Mouse (Mus musculus) lung, postnatal 0 days (tissue): ENCODE measurements at regions not wholly inside any gene's neighbourhood (a gene's known extent, or its start where the extent isn't known, plus 50 kb on each side); places are given as distances from the start of the nearest gene placed in this dataset.

ENCODE experiments used
- ATAC-seq: fragments of 200-750 bp; cut with Nextera tagmentation; 2 replicates; pipeline ENCODE4 v1.8.0; 2017; ENCODE audit warnings: moderate library complexity
- DNase-seq: peaks from one replicate; pipeline ENCODE4 v3.0.0-alpha.2; 2016; ENCODE audit warnings: low spot score
- H3K27ac ChIP-seq: fragments of 300-500 bp; sonication (generic); 2 replicates; pipeline ENCODE4 v1.5.1; 2014; ENCODE audit warnings: antibody characterized with exemption, mild to moderate bottlenecking, low read length, mixed read lengths
- H3K27me3 ChIP-seq: fragments of 300-500 bp; sonication (generic); replicated peaks from 2 replicates; pipeline ENCODE4 v1.6.1; 2014; ENCODE audit warnings: low read length, mixed read lengths; ENCODE audit not compliant: insufficient read depth
- H3K36me3 ChIP-seq: fragments of 300-500 bp; sonication (generic); 2 replicates; pipeline ENCODE4 v1.6.1; 2014; ENCODE audit warnings: low read length, mixed read lengths; ENCODE audit not compliant: insufficient read depth
- H3K4me1 ChIP-seq: fragments of 300-500 bp; sonication (generic); 2 replicates; pipeline ENCODE4 v1.6.1; 2014; ENCODE audit warnings: antibody characterized with exemption, low read depth, low read length, mixed read lengths; ENCODE audit not compliant: insufficient read depth
- H3K4me2 ChIP-seq: fragments of 300-500 bp; sonication (generic); replicated peaks from 2 replicates; pipeline ENCODE4 v1.6.1; 2014; ENCODE audit warnings: low read depth, mild to moderate bottlenecking, low read length, moderate library complexity, mixed read lengths
- H3K4me3 ChIP-seq: fragments of 300-500 bp; sonication (generic); 2 replicates; pipeline ENCODE4 v1.5.1; 2014; ENCODE audit warnings: low read depth, low read length
- H3K9ac ChIP-seq: fragments of 300-500 bp; sonication (generic); replicated peaks from 2 replicates; pipeline ENCODE4 v1.6.1; 2014; ENCODE audit warnings: low read depth, mild to moderate bottlenecking
- H3K9me3 ChIP-seq: fragments of 300-500 bp; sonication (generic); 2 replicates; pipeline ENCODE4 v1.6.1; 2016; ENCODE audit warnings: low read length, mixed read lengths
- CTCF ChIP-seq: IDR thresholded peaks from 2 replicates; pipeline ENCODE4 v1.5.1; 2016; ENCODE audit warnings: antibody characterized with exemption, mild to moderate bottlenecking
- EP300 ChIP-seq: IDR thresholded peaks from 2 replicates; pipeline ENCODE4 v1.6.1; 2016; ENCODE audit warnings: antibody characterized with exemption, mild to moderate bottlenecking, control low read depth
- WGBS: fragments of 180-500 bp; shearing (Covaris S2); extraction: QIAGEN DNeasy Blood & Tissue Kit; methylation state at CpG from one replicate; pipeline ENCODE4 v1.1.7; 2014; 5-methylcytosine and 5-hydroxymethylcytosine counted together

DNA sequence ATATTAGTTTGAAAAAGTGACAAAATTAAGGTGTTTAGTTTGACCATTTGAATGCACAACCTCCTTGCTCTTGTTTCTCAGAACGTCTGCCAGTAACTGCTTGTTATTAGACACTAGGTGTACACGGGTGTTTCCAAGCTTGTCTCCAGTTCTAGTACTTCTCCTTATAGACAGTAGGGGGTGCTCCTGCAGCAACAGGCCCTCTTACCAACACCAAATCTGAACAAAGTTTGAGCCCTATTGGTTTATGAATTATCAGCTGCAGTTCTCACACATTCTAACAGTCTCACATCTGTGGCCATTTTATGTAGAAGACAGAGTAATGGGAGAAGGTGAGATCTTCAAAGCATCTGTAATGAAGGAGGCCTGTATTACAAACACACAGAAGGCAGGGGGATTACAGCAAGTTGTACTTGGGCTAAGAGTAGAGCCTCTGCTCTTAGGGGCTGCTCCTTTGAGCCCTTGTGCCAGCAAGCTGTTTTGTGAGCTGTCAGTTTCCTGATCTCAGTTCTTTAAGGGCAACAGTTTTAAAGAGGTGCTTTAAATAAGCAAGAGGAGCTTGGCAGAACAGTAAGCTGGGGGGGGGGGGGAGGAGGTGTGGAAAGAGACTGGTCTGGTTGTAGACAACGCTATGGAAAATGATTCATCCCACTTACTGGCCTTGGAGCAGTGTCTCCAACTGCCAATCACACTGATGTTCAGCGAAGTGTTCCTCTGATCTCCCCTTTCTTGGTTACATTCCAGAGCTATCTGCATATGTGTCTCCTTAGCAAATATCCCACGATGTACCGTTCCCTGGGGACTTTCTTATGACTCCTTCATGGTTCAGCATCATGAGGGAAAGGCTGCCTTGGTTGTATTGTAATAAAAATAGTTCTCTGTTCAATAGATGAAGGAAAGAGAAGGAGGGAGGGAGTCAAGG, 71.3 kb upstream of the Cep162 start:
- Histone ChIP-seq H3K36me3 (no peaks in the 10 kb centered on the region), H3K4me2 (no peak overlapping the region), H3K9me3 (no peaks in the 10 kb centered on the region), H3K4me1 (no peaks in the 10 kb centered on the region), H3K27me3 (no peaks in the 10 kb centered on the region), H3K9ac (no peak overlapping the region), H3K4me3 (no peak overlapping the region), H3K27ac (no peak overlapping the region)
- TF ChIP-seq EP300 (no peak), CTCF (peak; percentile 38)
- DNase-seq (peak; percentile 13), ATAC-seq (no peak)
- WGBS: 34% methylated on average over 6 of the region's 6 CpGs

DNA sequence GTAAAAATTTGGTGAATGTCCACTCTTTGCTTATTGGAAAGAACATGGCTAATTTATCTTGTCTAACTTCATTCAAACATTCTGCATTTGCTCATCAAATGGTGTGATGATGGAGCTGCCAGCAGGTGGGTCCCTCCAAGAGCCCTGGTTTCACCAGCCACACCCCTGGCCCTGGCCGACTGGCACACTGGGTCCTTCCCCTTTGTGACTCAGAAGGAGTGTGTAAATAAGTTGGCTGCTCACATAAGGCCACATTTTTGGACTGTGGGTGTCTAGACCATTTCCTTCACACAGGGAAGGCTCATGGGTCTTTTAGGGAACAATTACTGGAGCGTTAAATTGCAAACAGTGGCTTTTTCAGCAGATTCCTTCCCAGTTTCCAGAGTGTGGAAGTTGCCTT, 68.4 kb upstream of the Cep162 start:
- H3K9ac ChIP-seq: no peak overlapping the region
- no peak for TF ChIP-seq CTCF
- TF ChIP-seq EP300: no peak
- WGBS: 59% methylated on average over 2 of the region's 2 CpGs

DNA sequence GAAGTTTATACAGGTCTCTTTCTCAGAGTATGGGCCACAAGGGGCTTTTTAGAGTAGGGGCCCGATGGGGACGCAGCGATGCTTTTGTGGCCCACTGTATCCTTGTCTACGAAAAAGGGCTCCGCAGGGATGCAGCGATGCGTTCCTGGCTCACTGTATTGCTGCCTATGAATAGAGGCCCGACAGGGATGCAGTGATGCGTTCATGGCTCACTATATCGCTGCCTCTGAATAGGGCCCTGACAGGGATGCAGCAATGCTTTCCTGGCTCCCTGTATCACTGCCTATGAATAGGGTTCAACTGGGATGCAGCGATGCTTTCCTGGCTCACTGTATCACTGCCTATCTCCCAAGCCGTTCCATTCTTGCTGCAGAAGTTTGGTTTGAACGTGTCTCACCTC, 65.4 kb upstream of the Cep162 start:
- WGBS: 88% methylated on average over 13 of the region's 13 CpGs

More for the DNA sequence above, 68.4 kb upstream of the Cep162 start:
- ATAC-seq (no peak), DNase-seq (no peak)
- H3K27me3 ChIP-seq: no peaks in the 10 kb centered on the region
- no peak overlapping the region for H3K27ac ChIP-seq
- no peaks in the 10 kb centered on the region for H3K36me3 ChIP-seq
- H3K4me3 ChIP-seq: no peak overlapping the region
- no peaks in the 10 kb centered on the region for H3K9me3 ChIP-seq
- H3K4me1 ChIP-seq: no peaks in the 10 kb centered on the region
- no peak overlapping the region for H3K4me2 ChIP-seq

DNA sequence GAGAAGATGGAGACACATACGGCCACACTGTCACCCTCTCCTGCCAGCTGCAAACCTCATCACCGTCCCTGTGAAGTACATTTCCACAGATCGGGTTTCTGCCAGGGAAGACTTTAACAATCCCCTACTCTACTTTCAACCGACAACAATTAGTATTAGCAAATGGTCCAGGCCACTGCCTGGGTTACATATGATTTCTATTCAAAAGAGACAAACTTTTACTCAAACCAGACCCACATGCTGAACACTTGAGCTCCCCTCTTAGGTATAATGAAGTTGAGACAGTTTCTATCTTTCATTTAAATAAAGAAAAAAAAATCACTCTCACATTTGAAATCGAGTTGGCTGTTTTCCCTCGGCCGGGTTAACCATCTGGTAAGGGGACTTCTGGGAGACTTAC, 63.4 kb upstream of the Cep162 start:
- Histone ChIP-seq H3K36me3 (no peaks in the 10 kb centered on the region), H3K4me3 (no peak overlapping the region), H3K9me3 (no peaks in the 10 kb centered on the region), H3K4me2 (no peak overlapping the region), H3K27ac (no peak overlapping the region), H3K27me3 (no peaks in the 10 kb centered on the region), H3K4me1 (no peaks in the 10 kb centered on the region), H3K9ac (no peak overlapping the region)
- WGBS: 67% methylated on average over 7 of the region's 7 CpGs
- no peak for ATAC-seq
- DNase-seq: no peak
- no peak for TF ChIP-seq CTCF
- no peak for TF ChIP-seq EP300

More for the DNA sequence above, 65.4 kb upstream of the Cep162 start:
- Histone ChIP-seq H3K27ac (no peak overlapping the region), H3K9me3 (no peaks in the 10 kb centered on the region), H3K4me2 (no peak overlapping the region), H3K4me1 (no peaks in the 10 kb centered on the region), H3K36me3 (no peaks in the 10 kb centered on the region), H3K27me3 (no peaks in the 10 kb centered on the region), H3K9ac (no peak overlapping the region), H3K4me3 (no peak overlapping the region)
- DNase-seq: no peak
- TF ChIP-seq CTCF (no peak), EP300 (no peak)
- ATAC-seq: no peak

DNA sequence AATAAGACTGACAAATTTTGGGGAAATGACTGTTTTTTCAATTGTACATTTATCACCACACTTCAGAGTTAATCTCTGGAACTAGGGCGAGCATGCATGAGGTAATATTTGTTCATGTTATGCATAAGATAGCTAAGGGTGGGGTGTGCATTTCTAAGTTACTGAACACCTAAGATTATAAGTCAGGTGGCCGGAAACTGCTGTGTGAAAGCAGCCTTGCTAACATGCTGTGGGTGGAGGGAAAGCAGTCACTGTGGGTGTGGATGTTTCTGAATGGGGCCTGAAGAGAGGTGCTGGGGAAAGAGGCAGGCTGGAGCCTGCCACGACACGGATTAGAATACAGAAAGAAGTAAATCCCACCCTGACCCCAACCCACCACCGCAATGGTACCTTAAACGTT, 54.8 kb upstream of the Cep162 start:
- Histone ChIP-seq H3K27ac (no peak overlapping the region), H3K27me3 (no peaks in the 10 kb centered on the region), H3K4me2 (no peak overlapping the region), H3K9me3 (no peaks in the 10 kb centered on the region), H3K4me3 (no peak overlapping the region), H3K36me3 (no peaks in the 10 kb centered on the region), H3K9ac (no peak overlapping the region), H3K4me1 (no peaks in the 10 kb centered on the region)
- WGBS: 65% methylated on average over 6 of the region's 6 CpGs
- no peak for ATAC-seq
- no peak for DNase-seq
- no peak for TF ChIP-seq CTCF
- TF ChIP-seq EP300: no peak
